Mouse (Mus musculus) C3H10T1/2 (cell line): ENCODE results near the gene E2f8. TPM values are rescaled to one million over a fixed set of nuclear protein-coding genes. Genes with fewer than 3 reads are reported as not detected.

Experiments
- polyA plus RNA-seq, 2 experiments: library from polyadenylated mRNA; unstranded; fragments of >200 nt; fragmentation: generic; extraction: Trizol; gene quantifications; one replicate each; pipeline ENCODE4 v1.2.1; 2012; ENCODE audit warnings: missing spikeins in 2 of 2

The E2f8 gene
- polyA plus RNA-seq: 1 to 10 TPM; 2.5 to 7.2 TPM

DNA sequence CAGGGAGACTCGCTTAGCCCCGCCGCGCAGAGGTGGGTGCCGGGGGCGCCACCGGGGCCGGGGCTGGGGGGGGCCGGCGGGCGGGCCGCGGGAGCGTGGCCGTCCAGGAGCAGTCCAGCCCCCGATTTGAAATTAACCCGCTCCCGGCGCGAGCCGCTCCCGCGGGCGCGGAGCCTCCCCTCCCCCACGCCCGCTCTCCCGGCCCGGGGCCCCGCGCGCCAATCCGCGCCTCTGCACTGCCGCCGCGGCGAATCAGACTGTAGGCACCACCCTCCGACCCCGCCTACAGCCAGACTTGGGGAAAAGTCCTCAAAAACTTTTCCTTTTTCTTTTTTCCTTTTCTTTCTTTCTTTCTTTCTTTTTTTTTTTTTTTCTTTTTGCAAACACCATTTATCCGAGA, at the start of gene E2f8:
TSS of gene E2f8 (minus strand) at position 111 of the 400 bp plus-strand sequence.

GRCm38 (mm10) chr7:48908521-48909341, 27.3 kb upstream of the E2f8 start, which contains the start of gene Nav2:
TSS of gene Nav2 (plus strand) at chr7:48908716.

GRCm38 (mm10) chr7:48847820-48848650, 33.4 kb downstream of the E2f8 start, which contains the start of gene Csrp3:
TSS of gene Csrp3 (minus strand) at chr7:48848033.

Other genes with a start within 250 kb of the E2f8 start
- gene Mrgprb3, start 237.8 kb downstream of the E2f8 start, polyA plus RNA-seq: not detected
- 1 to 10 TPM in 1 of 2 experiments, under 1 TPM in 1; 0.29 to 4.8 TPM for gene Zdhhc13, start 92.6 kb downstream of the E2f8 start, polyA plus RNA-seq
- under 1 TPM; 0.04 to 0.15 TPM for gene Csrp3, start 33.6 kb downstream of the E2f8 start, polyA plus RNA-seq
- 1 to 10 TPM; 2.4 to 3.0 TPM for gene Nav2, start 27.1 kb upstream of the E2f8 start, polyA plus RNA-seq